Mouse (Mus musculus) Patski (cell line): ENCODE results near the gene Anks1. TPM values are rescaled to one million over a fixed set of nuclear protein-coding genes. Genes with fewer than 3 reads are reported as not detected.

ENCODE experiments used
- ATAC-seq: fragments of 100-300 bp; one replicate; pipeline ENCODE4 v1.8.0; 2021
- CTCF ChIA-PET: fragments of 350-600 bp; sonication (Branson Sonifier 250); formaldehyde crosslinking; loops from one replicate; lab custom pipeline; 2022; ENCODE audit warnings: inconsistent platforms; lab: Charles Lee
- POLR2A ChIA-PET: fragments of 350-600 bp; sonication (Branson Sonifier 250); formaldehyde crosslinking; loops from one replicate; lab custom pipeline; 2022; ENCODE audit warnings: antibody characterized with exemption, inconsistent platforms; lab: Charles Lee
- DNase-seq: peaks from one replicate; pipeline ENCODE4 v3.0.0-alpha.2; 2011; ENCODE audit warnings: low read depth, low spot score
- H3K27me3 ChIP-seq: fragments of 371-371 bp; one replicate; pipeline ENCODE4 v1.5.1; 2021
- CTCF ChIP-seq: fragments of 100-300 bp; IDR thresholded peaks from one replicate; pipeline ENCODE4 v1.5.1; 2021
- in situ Hi-C: fragments of 300-500 bp; cut with MboI; formaldehyde crosslinking; loops from 3 replicates; pipeline ENCODE4 v1.11.1; 2018; ENCODE audit warnings: low pct_unique_long_range_greater_than_20kb, mixed read lengths
- polyA plus RNA-seq: library from polyadenylated mRNA; unstranded; gene quantifications from one replicate; pipeline ENCODE4 v1.2.3, GENCODE M21; 2021

Anks1 gene
- polyA plus RNA-seq, 1 experiment from 2014 or later, result 15.3 TPM

DNA sequence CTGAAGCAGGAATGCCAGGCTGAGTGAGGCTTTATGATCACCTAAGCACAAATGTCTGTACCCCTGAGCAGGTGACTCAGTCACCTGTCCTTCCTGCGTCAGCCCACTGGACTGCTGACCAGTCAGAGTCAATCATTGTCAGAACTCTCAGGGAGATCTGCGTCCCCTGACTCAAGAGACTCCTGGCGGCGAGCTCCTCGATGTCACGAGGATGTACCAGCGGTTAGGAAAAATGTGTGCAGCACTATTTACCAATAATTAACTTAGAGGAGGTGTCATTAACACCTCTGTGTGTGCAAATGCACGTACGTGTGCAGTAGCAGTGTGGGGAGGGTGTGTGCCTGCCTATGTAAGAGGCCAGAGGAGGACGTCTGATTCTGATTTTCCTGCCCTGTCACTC is 56.2 kb downstream of the Anks1 start:
- ChIA-PET CTCF (no interaction called here), POLR2A (no interaction called here)
- in situ Hi-C loops, result no loop called here
- no peak for TF ChIP-seq CTCF
- H3K27me3 ChIP-seq, result no peaks in the 10 kb centered on the region
- ATAC-seq (no peak), DNase-seq (no peak)

DNA sequence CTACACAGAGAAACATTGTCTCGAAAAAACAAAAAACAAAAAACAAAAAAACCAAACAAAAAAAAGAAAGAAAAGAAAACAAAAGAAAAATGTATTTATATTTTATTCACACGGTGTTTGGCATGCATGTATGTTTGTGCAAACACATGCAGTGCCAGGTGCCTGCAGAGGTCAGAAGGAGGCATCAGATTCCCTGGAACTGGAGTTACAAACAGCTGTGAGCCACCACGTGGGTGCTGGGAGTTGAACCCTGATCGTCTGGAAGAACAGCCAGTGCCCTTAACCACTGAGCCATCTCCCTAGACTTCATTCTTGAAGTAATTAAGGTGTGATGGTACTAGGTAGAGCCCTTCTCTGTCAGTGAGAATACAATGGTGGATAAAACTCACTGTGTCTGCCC is 57.0 kb downstream of the Anks1 start:
- no peak for TF ChIP-seq CTCF
- no peak for ATAC-seq
- ChIA-PET CTCF (no interaction called here), POLR2A (no interaction called here)
- H3K27me3 ChIP-seq, result no peaks in the 10 kb centered on the region
- in situ Hi-C loops, result no loop called here
- DNase-seq, result no peak

DNA sequence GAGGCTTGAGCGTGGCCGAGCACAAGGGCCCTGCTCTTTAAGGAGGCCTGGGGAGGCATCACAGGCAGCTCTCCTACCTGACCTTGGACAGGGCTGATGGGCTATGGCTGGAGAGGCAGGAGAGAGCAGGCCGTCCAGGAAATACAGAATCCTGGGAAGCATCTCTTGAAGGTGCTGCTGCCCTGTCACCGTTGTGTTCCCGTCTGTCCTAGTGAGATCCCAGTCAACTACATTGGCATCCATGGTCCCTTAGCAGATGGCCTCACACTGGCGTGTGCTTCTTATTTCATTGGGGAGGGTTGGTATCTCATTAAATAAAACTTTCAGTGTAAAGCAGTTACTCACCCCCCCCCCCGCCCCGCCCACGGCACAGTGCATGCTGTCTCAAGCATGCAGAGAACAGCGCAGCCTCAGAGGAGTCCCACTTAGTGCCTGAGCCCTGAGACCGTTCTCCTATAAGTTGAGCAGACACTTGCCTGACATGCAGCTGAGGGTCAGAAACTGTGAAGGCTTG is 57.5 kb downstream of the Anks1 start:
- H3K27me3 ChIP-seq, result no peaks in the 10 kb centered on the region
- ChIA-PET POLR2A (interaction anchor here (0.6 kb wide), 1 partner anchor 25 kb away, joined by 5 read pairs; no protein-coding TSS in a partner anchor), CTCF (no interaction called here)
- no peak for TF ChIP-seq CTCF
- in situ Hi-C loops, result no loop called here
- DNase-seq (no peak), ATAC-seq (no peak)

DNA sequence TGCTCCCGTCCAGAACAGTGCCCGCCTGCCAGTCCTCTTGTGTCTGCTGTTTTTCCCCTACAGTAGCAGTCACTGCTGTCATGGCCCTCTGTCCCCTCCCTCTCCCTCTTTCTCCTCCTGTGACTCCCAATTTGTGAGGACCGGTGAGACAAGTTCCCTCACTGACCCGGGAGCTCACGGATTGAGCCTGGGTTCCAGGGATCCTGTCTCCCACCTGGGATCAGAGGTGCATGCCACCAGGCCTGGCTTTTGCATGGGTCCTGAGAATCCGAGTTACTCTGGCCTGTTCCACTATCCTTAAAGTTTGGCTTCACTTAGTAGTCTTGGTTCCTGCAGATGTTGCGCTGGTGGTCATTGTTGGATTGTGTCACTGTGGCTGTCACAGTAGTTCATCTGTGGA is 58.4 kb downstream of the Anks1 start:
- DNase-seq (no peak), ATAC-seq (no peak)
- CTCF ChIA-PET, result no interaction called here
- no peak for TF ChIP-seq CTCF
- in situ Hi-C loops, result no loop called here
- POLR2A ChIA-PET, result no interaction called here
- no peaks in the 10 kb centered on the region for H3K27me3 ChIP-seq

DNA sequence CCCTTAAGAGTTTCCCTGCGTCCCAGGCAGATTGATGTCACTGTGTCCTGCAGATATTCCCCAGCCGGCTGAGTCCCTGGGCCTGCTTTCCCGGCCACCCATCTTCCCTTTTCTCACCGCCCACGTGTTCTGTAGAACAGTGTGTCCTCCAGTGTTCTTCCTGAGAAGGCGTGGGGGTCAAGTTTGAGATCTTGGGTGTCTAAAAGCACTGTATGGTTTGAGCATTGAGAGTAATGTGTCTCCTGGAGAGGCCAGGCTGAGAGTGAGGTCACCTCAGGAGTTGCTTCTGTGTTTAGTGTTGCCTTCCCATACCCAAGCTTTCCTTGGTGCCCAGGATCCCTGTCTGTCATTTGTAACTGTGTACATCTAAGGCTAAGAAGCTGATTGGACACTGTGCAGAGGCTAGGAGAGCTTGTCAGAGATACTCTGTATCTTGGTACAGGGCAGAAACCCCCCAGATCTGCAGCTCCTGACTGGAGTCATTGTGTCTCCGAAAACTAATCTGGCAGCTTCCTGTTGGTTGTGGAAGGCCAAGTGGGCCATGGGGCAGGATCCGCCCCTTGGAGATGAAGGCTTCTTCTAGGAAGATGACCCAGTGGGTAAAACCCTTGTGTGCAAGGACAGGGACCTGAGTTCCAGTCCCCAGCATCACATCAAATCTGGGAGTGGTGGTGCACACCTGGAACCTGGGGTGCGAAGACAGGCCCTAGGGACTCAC is 59.1 kb downstream of the Anks1 start:
- in situ Hi-C loops, result no loop called here
- ChIA-PET POLR2A (no interaction called here), CTCF (interaction anchor here (1.4 to 1.6 kb wide), 2 partner anchors 18 to 20 kb away, joined by 3 to 4 read pairs; no protein-coding TSS in a partner anchor)
- H3K27me3 ChIP-seq, result no peaks in the 10 kb centered on the region
- DNase-seq (no peak), ATAC-seq (no peak)
- no peak for TF ChIP-seq CTCF

DNA sequence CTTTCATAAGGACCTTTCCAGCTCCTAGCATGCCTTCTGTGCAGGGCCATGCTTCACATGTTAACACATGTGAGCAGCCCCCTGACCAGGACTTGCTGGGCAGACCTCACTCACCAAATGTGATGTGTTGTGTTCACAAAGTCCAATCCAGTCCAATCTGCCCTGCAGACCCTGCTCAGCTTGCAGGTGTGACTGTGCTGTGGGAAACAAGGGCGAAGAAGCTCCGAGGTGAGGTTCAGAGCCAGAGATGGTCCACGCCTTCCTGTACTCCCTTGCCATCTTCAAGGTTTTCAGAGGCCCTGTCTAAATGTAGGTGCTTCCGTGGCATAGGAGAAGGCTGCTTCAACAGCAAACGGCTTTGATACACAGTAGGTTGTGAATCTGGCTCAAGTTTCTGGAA is 59.8 kb downstream of the Anks1 start:
- CTCF ChIA-PET, result interaction anchor here (1.4 to 1.7 kb wide), 3 partner anchors 18 to 21 kb away, joined by 3 to 4 read pairs (median 4); no protein-coding TSS in a partner anchor
- H3K27me3 ChIP-seq, result no peaks in the 10 kb centered on the region
- in situ Hi-C loops, result no loop called here
- ATAC-seq, result no peak
- DNase-seq, result no peak
- POLR2A ChIA-PET, result no interaction called here
- no peak for TF ChIP-seq CTCF

DNA sequence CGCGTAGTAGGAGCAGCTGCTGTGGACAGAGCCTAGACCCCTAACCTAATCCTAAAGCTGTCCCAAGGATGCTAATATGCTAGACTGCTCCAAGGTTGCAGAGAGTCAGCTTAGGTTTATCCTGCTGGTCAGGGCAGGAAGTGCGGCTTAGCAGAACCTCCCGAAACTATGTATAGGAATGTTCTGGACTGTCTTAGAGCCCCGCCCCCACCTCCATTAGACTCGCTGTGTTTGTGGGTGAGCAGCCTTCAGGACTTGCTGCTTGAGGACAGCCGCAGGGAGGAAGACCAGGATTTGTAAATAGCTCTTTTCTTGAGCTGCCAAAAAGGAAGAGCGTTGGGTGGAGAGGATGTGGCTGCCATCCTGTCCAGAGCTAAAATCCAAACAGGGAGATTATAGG is 60.3 kb downstream of the Anks1 start:
- DNase-seq (no peak), ATAC-seq (no peak)
- ChIA-PET POLR2A (interaction anchor here (0.7 kb wide), 1 partner anchor 1249 kb away, joined by 3 read pairs; no protein-coding TSS in a partner anchor), CTCF (interaction anchor here (1.4 to 1.7 kb wide), 3 partner anchors 17 to 22 kb away, joined by 3 to 4 read pairs (median 4); no protein-coding TSS in a partner anchor)
- in situ Hi-C loops, result no loop called here
- no peaks in the 10 kb centered on the region for H3K27me3 ChIP-seq
- no peak for TF ChIP-seq CTCF

DNA sequence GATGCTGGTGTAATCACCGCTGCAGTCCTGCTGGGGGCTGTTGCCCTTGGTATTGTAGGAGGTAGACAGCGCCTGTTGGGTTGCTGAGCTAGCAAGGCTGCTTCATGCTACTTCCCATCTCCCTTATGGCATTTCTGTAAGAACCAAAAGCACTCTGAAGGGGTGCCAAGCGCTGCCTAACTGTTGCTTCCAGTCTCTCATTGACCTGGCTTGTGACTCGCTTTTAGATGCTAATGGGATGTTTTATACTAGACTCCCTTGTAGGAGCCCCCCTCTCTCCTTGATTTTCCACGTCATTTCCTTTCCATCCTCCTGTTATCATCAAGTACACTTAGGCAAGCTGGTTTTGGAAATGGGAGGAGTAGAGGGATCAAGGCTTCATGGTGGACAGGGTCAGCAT is 60.8 kb downstream of the Anks1 start:
- POLR2A ChIA-PET, result interaction anchor here (0.7 kb wide), 1 partner anchor 1248 kb away, joined by 3 read pairs; no protein-coding TSS in a partner anchor
- no peak for TF ChIP-seq CTCF
- in situ Hi-C loops, result no loop called here
- ATAC-seq, result no peak
- DNase-seq, result no peak
- CTCF ChIA-PET, result interaction anchor here (1.6 to 1.7 kb wide), 2 partner anchors 19 to 22 kb away, joined by 3 to 4 read pairs; no protein-coding TSS in a partner anchor
- no peaks in the 10 kb centered on the region for H3K27me3 ChIP-seq

DNA sequence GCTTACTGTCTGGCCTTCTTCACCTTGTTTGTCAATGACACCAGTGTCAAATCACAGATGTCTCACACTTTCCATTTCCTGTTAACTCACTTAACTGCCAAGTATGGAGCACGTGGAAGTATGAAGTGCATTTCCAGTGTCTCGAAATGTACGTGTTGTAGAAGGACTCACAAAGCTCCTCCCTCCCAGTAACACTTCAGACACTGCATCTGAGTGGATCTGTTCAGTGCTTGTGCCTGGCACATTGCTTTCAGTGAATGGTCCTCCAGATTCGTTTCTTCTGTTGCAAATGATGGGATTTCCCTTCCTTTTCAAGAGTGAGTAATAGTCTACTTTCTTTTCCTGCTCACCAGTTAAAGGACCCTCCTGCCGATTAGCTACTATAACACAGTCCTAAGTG is 61.2 kb downstream of the Anks1 start:
- no peak for TF ChIP-seq CTCF
- ATAC-seq (no peak), DNase-seq (no peak)
- in situ Hi-C loops, result no loop called here
- POLR2A ChIA-PET, result no interaction called here
- no peaks in the 10 kb centered on the region for H3K27me3 ChIP-seq
- CTCF ChIA-PET, result interaction anchor here (1.7 kb wide), 1 partner anchor 19 kb away, joined by 4 read pairs; no protein-coding TSS in a partner anchor

DNA sequence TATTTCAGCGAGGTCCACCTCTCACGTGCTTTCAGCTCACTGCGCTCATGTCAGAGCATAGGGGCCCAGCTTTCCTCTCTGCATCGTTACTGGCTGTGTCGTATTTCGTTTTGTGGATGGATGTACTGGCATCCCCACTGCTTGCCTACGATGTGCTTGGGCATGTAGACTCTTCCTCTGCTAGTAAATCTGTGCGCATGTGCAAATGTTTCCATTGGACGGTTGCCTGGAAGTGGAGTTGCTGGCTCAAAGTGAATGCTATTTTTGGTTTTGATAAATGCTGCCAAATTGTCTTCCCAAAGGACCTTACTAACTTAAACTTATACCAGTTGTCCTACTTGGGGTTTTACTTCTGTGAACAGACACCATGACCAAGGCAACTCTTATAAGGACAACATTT is 62.4 kb downstream of the Anks1 start:
- ChIA-PET POLR2A (interaction anchor here (0.5 kb wide), 1 partner anchor 125 kb away, joined by 3 read pairs; no protein-coding TSS in a partner anchor), CTCF (no interaction called here)
- in situ Hi-C loops, result no loop called here
- TF ChIP-seq CTCF, result no peak
- H3K27me3 ChIP-seq, result no peaks in the 10 kb centered on the region
- DNase-seq, result no peak
- ATAC-seq, result no peak

DNA sequence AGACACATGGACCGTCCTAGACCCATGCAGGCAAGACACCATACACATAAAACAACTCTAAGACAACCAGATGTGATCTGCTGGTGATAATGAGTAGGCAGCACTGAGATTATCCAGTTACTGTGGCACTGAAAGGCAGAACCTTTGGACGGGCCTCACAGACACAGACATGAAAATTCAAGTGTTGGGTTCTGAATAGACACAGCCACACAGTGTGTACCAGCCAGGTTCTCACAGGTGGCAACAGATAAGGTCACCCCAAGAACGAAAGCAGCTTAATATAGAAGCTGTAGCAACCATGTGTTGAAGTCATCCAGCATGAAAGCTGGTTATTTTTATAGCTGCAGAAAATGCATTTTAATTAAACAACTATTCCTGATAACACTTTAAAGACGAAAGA is 64.2 kb downstream of the Anks1 start:
- POLR2A ChIA-PET, result no interaction called here
- no peak for TF ChIP-seq CTCF
- no peaks in the 10 kb centered on the region for H3K27me3 ChIP-seq
- in situ Hi-C loops, result no loop called here
- ATAC-seq, result no peak
- CTCF ChIA-PET, result no interaction called here
- DNase-seq, result no peak
